Mouse (Mus musculus) intestine, postnatal 0 days (tissue): ENCODE results near the gene Clybl. TPM values are rescaled to one million over a fixed set of nuclear protein-coding genes. Genes with fewer than 3 reads are reported as not detected.

Experiments used
- ATAC-seq: fragments of 200-750 bp; cut with Nextera tagmentation; 2 replicates; pipeline ENCODE4 v1.8.0; 2017; ENCODE audit warnings: mild to moderate bottlenecking, moderate TSS enrichment, moderate library complexity
- H3K27ac ChIP-seq: fragments of 300-500 bp; sonication (generic); 2 replicates; pipeline ENCODE4 v1.5.1; 2014; ENCODE audit warnings: mild to moderate bottlenecking, low read depth, low read length, moderate library complexity
- H3K27me3 ChIP-seq: fragments of 300-500 bp; sonication (generic); replicated peaks from 2 replicates; pipeline ENCODE4 v1.6.1; 2014; ENCODE audit warnings: low read length, mixed read lengths; ENCODE audit not compliant: control insufficient read depth, insufficient read depth
- H3K36me3 ChIP-seq: fragments of 300-500 bp; sonication (generic); 2 replicates; pipeline ENCODE4 v1.6.1; 2014; ENCODE audit warnings: mild to moderate bottlenecking, moderate library complexity; ENCODE audit not compliant: control insufficient read depth, insufficient read depth
- H3K4me1 ChIP-seq: fragments of 300-500 bp; sonication (generic); replicated peaks from 2 replicates; pipeline ENCODE4 v1.6.1; 2014; ENCODE audit warnings: antibody characterized with exemption, low read length, mixed read lengths; ENCODE audit not compliant: control insufficient read depth, insufficient read depth
- H3K4me2 ChIP-seq: fragments of 300-500 bp; sonication (generic); replicated peaks from 2 replicates; pipeline ENCODE4 v1.6.1; 2014; ENCODE audit warnings: low read depth, mild to moderate bottlenecking, moderate library complexity
- H3K4me3 ChIP-seq: fragments of 300-500 bp; sonication (generic); 2 replicates; pipeline ENCODE4 v1.5.1; 2014; ENCODE audit warnings: low read depth, low read length
- H3K9ac ChIP-seq: fragments of 300-500 bp; sonication (generic); 2 replicates; pipeline ENCODE4 v1.6.1; 2014; ENCODE audit warnings: mild to moderate bottlenecking, low read depth, low read length
- H3K9me3 ChIP-seq: fragments of 300-500 bp; sonication (generic); 2 replicates; pipeline ENCODE4 v1.6.1; 2016; ENCODE audit warnings: mixed run types; ENCODE audit not compliant: control insufficient read depth
- CTCF ChIP-seq: sonication (generic); IDR thresholded peaks from 2 replicates; pipeline ENCODE4 v1.5.1; 2016; ENCODE audit warnings: low read depth, mild to moderate bottlenecking, control low read depth, antibody characterized with exemption, moderate library complexity
- WGBS: fragments of 180-500 bp; shearing (Covaris S2); extraction: QIAGEN DNeasy Blood & Tissue Kit; methylation state at CpG from one replicate; pipeline ENCODE4 v1.1.7; 2014; 5-methylcytosine and 5-hydroxymethylcytosine counted together
- polyA plus RNA-seq: library from polyadenylated mRNA; unstranded; fragments of >200 nt; fragmentation: Nextera tagmentation; extraction: Ambion mirVana; gene quantifications from 2 replicates; pipeline ENCODE4 v1.2.1, GENCODE M21; 2015

The Clybl gene
- polyA plus RNA-seq, 1 experiment from 2014 or later = 22.2 TPM

- H3K27me3 ChIP-seq = no peaks in the 10 kb centered on the region
- no peak for TF ChIP-seq CTCF
- H3K9ac ChIP-seq = no peak overlapping the region
- no peak overlapping the region for H3K4me3 ChIP-seq
- no peak overlapping the region for H3K4me2 ChIP-seq
- no peaks in the 10 kb centered on the region for H3K9me3 ChIP-seq
- ATAC-seq = no peak
- H3K36me3 ChIP-seq = no peaks in the 10 kb centered on the region
- WGBS = 80% methylated on average over 3 of the region's 3 CpGs
- no peak overlapping the region for H3K27ac ChIP-seq
- H3K4me1 ChIP-seq = no peaks in the 10 kb centered on the region
Measured at GRCm38 (mm10) chr14:122358592-122358991, 177.1 kb downstream of the Clybl start.

GRCm38 (mm10) chr14:122359136-122359905 lies 177.8 kb downstream of the Clybl start:
- Histone ChIP-seq H3K36me3 (no peaks in the 10 kb centered on the region), H3K9ac (no peak overlapping the region), H3K4me3 (no peak overlapping the region), H3K27me3 (no peaks in the 10 kb centered on the region), H3K9me3 (no peaks in the 10 kb centered on the region), H3K4me1 (no peaks in the 10 kb centered on the region), H3K4me2 (no peak overlapping the region), H3K27ac (no peak overlapping the region)
- no peak for ATAC-seq
- TF ChIP-seq CTCF = no peak
- WGBS = 87% methylated on average over 23 of the region's 23 CpGs

GRCm38 (mm10) chr14:122361807-122362206 lies 180.3 kb downstream of the Clybl start:
- Histone ChIP-seq H3K36me3 (no peaks in the 10 kb centered on the region), H3K4me3 (no peak overlapping the region), H3K4me2 (no peak overlapping the region), H3K9me3 (no peaks in the 10 kb centered on the region), H3K4me1 (no peaks in the 10 kb centered on the region), H3K27me3 (no peaks in the 10 kb centered on the region), H3K27ac (no peak overlapping the region), H3K9ac (no peak overlapping the region)
- no peak for ATAC-seq
- WGBS = 79% methylated on average over 9 of the region's 9 CpGs
- TF ChIP-seq CTCF = no peak

GRCm38 (mm10) chr14:122363156-122363555 lies 181.7 kb downstream of the Clybl start:
- H3K4me3 ChIP-seq = no peak overlapping the region
- no peak for ATAC-seq
- H3K36me3 ChIP-seq = no peaks in the 10 kb centered on the region
- no peak for TF ChIP-seq CTCF
- H3K4me2 ChIP-seq = no peak overlapping the region
- no peak overlapping the region for H3K9ac ChIP-seq
- H3K27ac ChIP-seq = no peak overlapping the region
- no peaks in the 10 kb centered on the region for H3K9me3 ChIP-seq
- no peaks in the 10 kb centered on the region for H3K4me1 ChIP-seq
- 31% methylated on average over 6 of the region's 6 CpGs for WGBS
- H3K27me3 ChIP-seq = no peaks in the 10 kb centered on the region

- no peak overlapping the region for H3K4me2 ChIP-seq
Measured at GRCm38 (mm10) chr14:122364026-122364425, 182.5 kb downstream of the Clybl start.

GRCm38 (mm10) chr14:122367252-122367868 lies 185.9 kb downstream of the Clybl start:
- no peak for TF ChIP-seq CTCF
- Histone ChIP-seq H3K36me3 (no peaks in the 10 kb centered on the region), H3K9me3 (no peaks in the 10 kb centered on the region), H3K4me1 (no peaks in the 10 kb centered on the region), H3K27ac (no peak overlapping the region), H3K4me2 (no peak overlapping the region), H3K27me3 (no peaks in the 10 kb centered on the region), H3K9ac (no peak overlapping the region), H3K4me3 (no peak overlapping the region)
- no peak for ATAC-seq
- WGBS = 89% methylated on average over 28 of the region's 28 CpGs

More at GRCm38 (mm10) chr14:122364026-122364425, 182.5 kb downstream of the Clybl start:
- no peaks in the 10 kb centered on the region for H3K9me3 ChIP-seq
- H3K36me3 ChIP-seq = no peaks in the 10 kb centered on the region
- no peak for TF ChIP-seq CTCF
- H3K4me3 ChIP-seq = no peak overlapping the region
- ATAC-seq = no peak
- H3K9ac ChIP-seq = no peak overlapping the region
- no peaks in the 10 kb centered on the region for H3K27me3 ChIP-seq
- H3K27ac ChIP-seq = no peak overlapping the region
- WGBS = 92% methylated on average over 3 of the region's 3 CpGs
- no peaks in the 10 kb centered on the region for H3K4me1 ChIP-seq
